Mouse (Mus musculus): ENCODE measurements around the gene Tspan1.

DNA sequence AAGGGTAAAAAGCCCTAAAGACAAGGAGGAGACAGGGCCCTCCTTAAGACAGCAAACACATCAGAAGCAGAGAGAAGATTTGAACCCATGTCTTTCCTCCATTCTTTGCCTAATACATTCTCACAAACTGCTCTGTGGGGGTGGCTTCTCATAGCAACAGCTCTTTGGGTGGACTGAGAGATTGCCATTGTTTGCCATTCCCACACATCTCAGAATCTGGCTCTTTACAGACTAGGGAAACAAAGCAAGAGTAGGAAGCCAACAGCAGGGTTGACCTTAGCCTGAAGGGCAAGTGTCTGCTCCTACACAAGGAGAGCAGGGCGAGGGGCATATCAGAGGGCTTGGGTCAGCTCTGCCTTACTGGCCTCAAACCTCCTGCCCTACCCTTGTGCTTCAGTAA lies 25.7 kb downstream of the Tspan1 start:
- TF ChIP-seq POLR2A (IDR thresholded peaks at IDR 0.05; ENCODE audit: control insufficient read depth in 1 of 2, insufficient read depth in 1 of 2, low read depth in 1 of 2, low read length in 2 of 2, poor library complexity in 1 of 2) (no peak), GATA1 (IDR thresholded peaks at IDR 0.05; ENCODE audit: low read depth, low read length) (no peak), NELFE (IDR thresholded peaks at IDR 0.05; ENCODE audit: low read depth, low read length) (no peak), CTCF (IDR thresholded peaks at IDR 0.05 in 2 of 3, conservative IDR thresholded peaks at IDR 0.05 in 1 of 3; ENCODE audit: control insufficient read depth in 1 of 3, insufficient read depth in 1 of 3, low read depth in 2 of 3, low read length in 3 of 3, poor library complexity in 1 of 3, severe bottlenecking in 1 of 3) (no peak)

Measured in MEL (cell line).